Mouse (Mus musculus) adrenal gland, adult 2 months (tissue): Measurements from ENCODE around the gene Marveld3. TPM values are rescaled to one million over a fixed set of nuclear protein-coding genes. Genes with fewer than 3 reads are reported as not detected.

Experiments
- DNase-seq: peaks from one replicate; pipeline ENCODE4 v3.0.0; 2021
- polyA plus RNA-seq: library from polyadenylated mRNA; depleted of rRNA; stranded (reverse); fragments of >200 nt; gene quantifications from 2 replicates; pipeline ENCODE4 v1.2.3, GENCODE M21; 2012; rRNA removed
- total RNA-seq, 2 experiments: library from RNA; stranded (reverse); gene quantifications; 2 replicates each; pipeline ENCODE4 v1.2.3; 2021

Marveld3 gene
- total and polyA plus RNA-seq, 3 experiments = 0.28 TPM; not detected in 2

GRCm38 (mm10) chr8:109903909-109904469 lies 58.0 kb downstream of the Marveld3 start:
- DNase-seq = no peak

- no peak for DNase-seq
Measured at GRCm38 (mm10) chr8:109902379-109902778, 59.6 kb downstream of the Marveld3 start.

Other genes with a start within 250 kb of the Marveld3 start
- gene Atxn1l, start 224.5 kb downstream of the Marveld3 start, total RNA-seq = 10 to 100 TPM; 38.5 to 45.5 TPM
- 8.8 and 9.8 TPM in 2 replicates for gene Atxn1l, start 224.5 kb downstream of the Marveld3 start, polyA plus RNA-seq
- gene Ap1g1, start 183.6 kb downstream of the Marveld3 start, total RNA-seq = 10 to 100 TPM; 76.3 to 91.7 TPM
- gene Ap1g1, start 183.6 kb downstream of the Marveld3 start, polyA plus RNA-seq = 11.1 and 17.1 TPM in 2 replicates
- gene Phlpp2, start 93.7 kb downstream of the Marveld3 start, total RNA-seq = 10 to 100 TPM in 1 of 2 experiments, 1 to 10 TPM in 1; 6.2 to 10.1 TPM
- 1.9 and 2.8 TPM in 2 replicates for gene Phlpp2, start 93.7 kb downstream of the Marveld3 start, polyA plus RNA-seq
- gene Tat, start 28.2 kb upstream of the Marveld3 start, total RNA-seq = 1 to 10 TPM in 1 of 2 experiments, under 1 TPM in 1; 0.24 to 5.9 TPM
- gene Tat, start 28.2 kb upstream of the Marveld3 start, polyA plus RNA-seq = 0.56 TPM in 1 of 2 replicates, not detected in the other
- gene Chst4, start 77.5 kb upstream of the Marveld3 start, total RNA-seq = 1 to 10 TPM; 2.7 to 3.5 TPM
- 2.3 and 3.0 TPM in 2 replicates for gene Chst4, start 77.5 kb upstream of the Marveld3 start, polyA plus RNA-seq
- 1 to 10 TPM; 7.4 to 8.9 TPM for gene Zfp612, start 117.5 kb upstream of the Marveld3 start, total RNA-seq
- 1.5 and 1.8 TPM in 2 replicates for gene Zfp612, start 117.5 kb upstream of the Marveld3 start, polyA plus RNA-seq
- not detected for gene Gm21964, start 139.0 kb upstream of the Marveld3 start, total RNA-seq
- gene Gm21964, start 139.0 kb upstream of the Marveld3 start, polyA plus RNA-seq = not detected in 2 replicates
- gene Gm17720, start 140.6 kb upstream of the Marveld3 start, total RNA-seq = not detected
- gene Gm17720, start 140.6 kb upstream of the Marveld3 start, polyA plus RNA-seq = not detected in 2 replicates
- gene Calb2, start 206.0 kb upstream of the Marveld3 start, total RNA-seq = under 1 TPM; 0.26 to 0.52 TPM
- 0.13 TPM in 1 of 2 replicates, not detected in the other for gene Calb2, start 206.0 kb upstream of the Marveld3 start, polyA plus RNA-seq